Mouse (Mus musculus) kidney, postnatal 36 days (tissue): ENCODE results near the gene Gm8005.
"Not testable (repeated sequence)": the region's sequence is repeated elsewhere in the genome, so short reads cannot be mapped to it uniquely, and the experiment has no call there.

Experiments
- DNase-seq, 2 experiments: peaks; one replicate each; pipeline ENCODE4 v3.0.0; 2021 to 2022; ENCODE audit warnings: mixed read lengths in 2 of 2

The Gm8005 gene

GRCm38 (mm10) chr14:42439573-42439972, at the start of gene Gm8005:
Gm8005 (minus strand) TSS chr14:42439673.
- not testable (repeated sequence) for DNase-seq

- DNase-seq, result not testable (repeated sequence)
These were observed 24.1 kb upstream of the Gm8005 start, which contains the start of gene Gm8011 for GRCm38 (mm10) chr14:42463581-42463980. Gm8011 (plus strand) TSS chr14:42463881.
